Mouse (Mus musculus): ENCODE results near the gene Srcap. TPM values are rescaled to one million over a fixed set of nuclear protein-coding genes. Genes with fewer than 3 reads are reported as not detected.

The Srcap gene
- polyA plus RNA-seq, 1 experiment: 44.1 TPM

GRCm38 (mm10) chr7:127587196-127587595 is 75.4 kb downstream of the Srcap start:
- DNase-seq (ENCODE audit: low read depth): no peak
- TF ChIP-seq CTCF (IDR thresholded peaks at IDR 0.05; ENCODE audit: borderline replicate concordance, extremely low read depth, insufficient read depth, insufficient read length): no peak
- TF ChIP-seq POLR2A (IDR thresholded peaks at IDR 0.05; ENCODE audit: borderline replicate concordance, extremely low read depth, insufficient read depth, insufficient read length, poor library complexity, severe bottlenecking): no peak

DNA sequence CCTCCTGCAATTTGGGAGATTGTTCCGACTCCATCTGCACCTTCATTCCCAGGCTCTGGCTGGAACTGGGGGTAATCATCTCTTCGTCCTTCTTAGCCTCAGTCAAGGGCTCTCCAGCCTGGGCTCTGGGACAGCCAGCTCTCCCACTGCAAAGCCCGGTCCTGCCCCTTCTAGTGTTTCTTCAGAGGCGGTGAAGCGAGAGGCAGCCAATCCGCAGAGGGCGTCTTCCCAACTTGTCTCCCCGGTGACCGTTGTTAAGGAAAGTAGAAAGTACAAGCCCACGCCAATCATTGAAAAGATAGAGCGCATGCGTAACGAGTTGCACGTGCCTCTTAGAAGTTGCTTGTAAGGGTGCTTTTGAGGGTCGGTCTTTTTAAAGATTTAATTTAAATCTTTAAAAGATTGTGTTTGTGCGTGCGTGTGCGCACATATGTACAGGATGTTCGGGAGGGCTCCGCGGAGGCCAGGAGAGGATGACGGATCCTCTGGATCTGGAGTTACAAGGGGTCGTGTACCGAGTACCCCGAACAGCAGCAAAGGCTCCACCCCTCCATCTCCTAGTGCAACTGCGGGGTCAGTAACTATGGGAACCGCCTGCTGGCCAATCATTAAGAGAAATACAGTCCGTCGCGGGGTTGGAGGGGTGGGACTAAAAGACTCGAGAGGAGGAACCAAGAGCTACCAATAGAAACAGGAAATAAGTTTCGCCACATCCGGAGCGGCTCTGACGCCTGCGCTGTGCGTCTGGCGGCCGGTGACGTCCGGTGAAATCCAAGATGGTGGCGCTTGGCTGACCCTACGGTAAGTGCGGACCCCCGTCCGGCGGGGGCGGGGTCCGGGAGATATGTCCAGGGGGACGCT is 76.5 kb downstream of the Srcap start, which contains the start of the genes Ccdc189 and Rnf40:
Gene Ccdc189, minus strand, starts transcription at position 585 of the 861 bp plus-strand sequence.
Gene Rnf40, plus strand, starts transcription at position 757 of the 861 bp plus-strand sequence.
- peak; percentile 99 for DNase-seq (ENCODE audit: low read depth)

DNA sequence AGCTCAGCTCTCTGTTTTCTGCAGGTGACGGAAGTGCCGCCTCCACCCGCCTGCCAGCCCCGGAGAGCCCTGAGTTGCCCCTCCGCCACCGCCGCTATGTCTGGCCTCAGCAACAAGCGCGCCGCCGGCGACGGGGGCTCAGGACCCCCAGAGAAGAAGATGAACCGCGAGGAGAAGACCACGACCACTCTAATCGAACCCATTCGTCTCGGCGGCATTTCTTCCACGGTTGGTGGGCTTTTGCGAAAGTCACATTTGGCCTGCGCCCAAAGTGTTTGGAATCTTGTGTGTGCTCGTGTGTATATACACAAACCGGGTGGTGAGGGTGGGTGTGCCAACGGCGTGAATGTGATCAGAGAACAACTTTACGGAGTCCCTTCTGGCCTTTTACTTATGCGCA is 77.1 kb downstream of the Srcap start:
- TF ChIP-seq POLR2A (IDR thresholded peaks at IDR 0.05; ENCODE audit: borderline replicate concordance, extremely low read depth, insufficient read depth, insufficient read length, poor library complexity, severe bottlenecking): no peak

More for the DNA sequence above, 76.5 kb downstream of the Srcap start, which contains the start of the genes Ccdc189 and Rnf40:
- TF ChIP-seq POLR2A (IDR thresholded peaks at IDR 0.05; ENCODE audit: borderline replicate concordance, extremely low read depth, insufficient read depth, insufficient read length, poor library complexity, severe bottlenecking) (no peak), CTCF (IDR thresholded peaks at IDR 0.05; ENCODE audit: borderline replicate concordance, extremely low read depth, insufficient read depth, insufficient read length) (no peak)

GRCm38 (mm10) chr7:127589637-127590036 is 77.9 kb downstream of the Srcap start:
- TF ChIP-seq CTCF (IDR thresholded peaks at IDR 0.05; ENCODE audit: borderline replicate concordance, extremely low read depth, insufficient read depth, insufficient read length) (no peak), POLR2A (IDR thresholded peaks at IDR 0.05; ENCODE audit: borderline replicate concordance, extremely low read depth, insufficient read depth, insufficient read length, poor library complexity, severe bottlenecking) (no peak)
- no peak for DNase-seq (ENCODE audit: low read depth)

More for the DNA sequence above, 77.1 kb downstream of the Srcap start:
- DNase-seq (ENCODE audit: low read depth): peak; percentile 3

GRCm38 (mm10) chr7:127591108-127591507 is 79.3 kb downstream of the Srcap start:
- TF ChIP-seq POLR2A (IDR thresholded peaks at IDR 0.05; ENCODE audit: borderline replicate concordance, extremely low read depth, insufficient read depth, insufficient read length, poor library complexity, severe bottlenecking): no peak
- no peak for TF ChIP-seq CTCF (IDR thresholded peaks at IDR 0.05; ENCODE audit: borderline replicate concordance, extremely low read depth, insufficient read depth, insufficient read length)
- no peak for DNase-seq (ENCODE audit: low read depth)

GRCm38 (mm10) chr7:127592575-127592974 is 80.8 kb downstream of the Srcap start:
- DNase-seq (ENCODE audit: low read depth): no peak
- TF ChIP-seq POLR2A (IDR thresholded peaks at IDR 0.05; ENCODE audit: borderline replicate concordance, extremely low read depth, insufficient read depth, insufficient read length, poor library complexity, severe bottlenecking): no peak
- TF ChIP-seq CTCF (IDR thresholded peaks at IDR 0.05; ENCODE audit: borderline replicate concordance, extremely low read depth, insufficient read depth, insufficient read length): no peak

DNA sequence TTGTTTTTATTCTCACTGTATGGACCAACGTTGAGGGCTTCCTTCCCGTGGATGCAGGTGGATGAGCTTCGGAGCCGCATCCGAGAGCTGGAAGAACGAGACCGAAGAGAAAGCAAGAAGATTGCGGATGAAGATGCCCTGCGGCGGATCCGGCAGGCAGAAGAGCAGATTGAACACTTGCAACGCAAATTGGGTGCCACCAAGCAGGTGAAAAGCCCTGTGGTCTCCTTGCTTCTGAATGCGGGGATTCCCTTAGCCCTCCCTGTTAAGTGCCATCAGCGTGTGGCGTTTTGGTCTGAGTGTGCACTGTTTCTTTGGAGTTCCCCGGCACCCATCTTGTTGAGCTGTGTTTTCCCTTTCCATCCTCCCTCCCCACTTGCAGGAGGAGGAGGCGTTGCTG is 85.0 kb downstream of the Srcap start:
- TF ChIP-seq CTCF (IDR thresholded peaks at IDR 0.05; ENCODE audit: borderline replicate concordance, extremely low read depth, insufficient read depth, insufficient read length) (no peak), POLR2A (IDR thresholded peaks at IDR 0.05; ENCODE audit: borderline replicate concordance, extremely low read depth, insufficient read depth, insufficient read length, poor library complexity, severe bottlenecking) (no peak)
- DNase-seq (ENCODE audit: low read depth): no peak

DNA sequence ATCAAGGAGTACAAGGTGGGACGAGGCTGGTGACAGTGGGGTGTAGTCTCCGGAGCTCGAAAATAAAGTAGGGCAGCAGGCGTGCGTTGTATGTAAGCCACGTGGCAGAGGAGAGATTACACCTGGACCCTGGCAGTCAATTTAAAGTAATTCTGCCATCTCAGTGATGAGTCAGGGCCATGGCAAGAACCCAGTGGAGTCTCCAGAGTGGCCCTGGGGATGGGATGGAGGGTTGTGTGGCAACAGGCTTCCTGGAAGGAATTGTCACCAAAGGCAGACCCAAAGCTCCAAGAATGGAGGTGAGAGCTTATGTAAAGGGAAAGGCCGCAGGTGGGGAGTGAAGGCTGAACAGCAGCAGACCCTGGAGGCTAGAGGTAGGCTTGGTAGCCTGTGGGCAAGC is 88.8 kb downstream of the Srcap start:
- no peak for DNase-seq (ENCODE audit: low read depth)
- TF ChIP-seq CTCF (IDR thresholded peaks at IDR 0.05; ENCODE audit: borderline replicate concordance, extremely low read depth, insufficient read depth, insufficient read length): no peak
- no peak for TF ChIP-seq POLR2A (IDR thresholded peaks at IDR 0.05; ENCODE audit: borderline replicate concordance, extremely low read depth, insufficient read depth, insufficient read length, poor library complexity, severe bottlenecking)

GRCm38 (mm10) chr7:127601735-127602134 is 90.0 kb downstream of the Srcap start:
- DNase-seq (ENCODE audit: low read depth): no peak
- TF ChIP-seq CTCF (IDR thresholded peaks at IDR 0.05; ENCODE audit: borderline replicate concordance, extremely low read depth, insufficient read depth, insufficient read length) (no peak), POLR2A (IDR thresholded peaks at IDR 0.05; ENCODE audit: borderline replicate concordance, extremely low read depth, insufficient read depth, insufficient read length, poor library complexity, severe bottlenecking) (no peak)

DNA sequence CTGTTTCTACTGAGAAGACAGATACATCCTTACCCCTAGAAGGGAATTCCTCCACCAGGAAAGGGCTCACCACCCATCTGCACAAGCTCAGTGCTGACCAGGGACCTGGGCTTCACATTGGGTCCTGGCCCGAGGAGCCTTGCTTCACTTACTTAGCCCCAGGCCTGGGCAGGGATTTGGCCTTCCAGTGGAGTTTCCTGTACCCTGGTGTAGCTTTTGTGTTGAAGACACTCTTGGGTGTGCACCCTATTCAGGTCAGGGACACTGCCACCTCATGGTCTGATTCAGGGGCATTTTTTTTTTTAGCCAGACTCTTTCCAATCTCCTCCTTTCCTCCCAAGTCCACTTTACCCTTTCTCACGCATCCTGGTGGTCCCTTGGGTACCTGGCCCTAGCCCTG is 91.1 kb downstream of the Srcap start:
- TF ChIP-seq CTCF (IDR thresholded peaks at IDR 0.05; ENCODE audit: borderline replicate concordance, extremely low read depth, insufficient read depth, insufficient read length) (no peak), POLR2A (IDR thresholded peaks at IDR 0.05; ENCODE audit: borderline replicate concordance, extremely low read depth, insufficient read depth, insufficient read length, poor library complexity, severe bottlenecking) (no peak)
- DNase-seq (ENCODE audit: low read depth): no peak

- no peak for DNase-seq (ENCODE audit: low read depth)
- no peak for TF ChIP-seq CTCF (IDR thresholded peaks at IDR 0.05; ENCODE audit: borderline replicate concordance, extremely low read depth, insufficient read depth, insufficient read length)
- TF ChIP-seq POLR2A (IDR thresholded peaks at IDR 0.05; ENCODE audit: borderline replicate concordance, extremely low read depth, insufficient read depth, insufficient read length, poor library complexity, severe bottlenecking): no peak
Observed at GRCm38 (mm10) chr7:127604256-127604655, 92.5 kb downstream of the Srcap start.

- no peak for DNase-seq (ENCODE audit: low read depth)
- TF ChIP-seq CTCF (IDR thresholded peaks at IDR 0.05; ENCODE audit: borderline replicate concordance, extremely low read depth, insufficient read depth, insufficient read length) (no peak), POLR2A (IDR thresholded peaks at IDR 0.05; ENCODE audit: borderline replicate concordance, extremely low read depth, insufficient read depth, insufficient read length, poor library complexity, severe bottlenecking) (no peak)
Observed at GRCm38 (mm10) chr7:127607150-127607549, 95.4 kb downstream of the Srcap start.

Other genes starting within 250 kb of the Srcap start
- 21.5 and 28.6 TPM in 2 replicates for gene Sephs2, start 237.9 kb upstream of the Srcap start, polyA plus RNA-seq (2012; rRNA removed)
- 0.47 and 0.49 TPM in 2 replicates for gene Itgal, start 215.7 kb upstream of the Srcap start, polyA plus RNA-seq (2012; rRNA removed)
- 44.6 and 50.5 TPM in 2 replicates for gene Zfp768, start 166.4 kb upstream of the Srcap start, polyA plus RNA-seq (2012; rRNA removed)
- 7.6 and 7.8 TPM in 2 replicates for gene Zfp747, start 135.9 kb upstream of the Srcap start, polyA plus RNA-seq (2012; rRNA removed)
- gene 9130019O22Rik, start 124.8 kb upstream of the Srcap start, polyA plus RNA-seq (2012; rRNA removed): 4.5 and 4.9 TPM in 2 replicates
- 8.9 and 11.0 TPM in 2 replicates for gene E430018J23Rik, start 118.4 kb upstream of the Srcap start, polyA plus RNA-seq (2012; rRNA removed)
- 4.4 and 5.5 TPM in 2 replicates for gene Zfp764, start 105.2 kb upstream of the Srcap start, polyA plus RNA-seq (2012; rRNA removed)
- 21.0 and 28.2 TPM in 2 replicates for gene Zfp688, start 89.9 kb upstream of the Srcap start, polyA plus RNA-seq (2012; rRNA removed)
- gene Zfp689, start 62.8 kb upstream of the Srcap start, polyA plus RNA-seq (2012; rRNA removed): 14.0 and 14.5 TPM in 2 replicates
- gene Prr14, start 52.4 kb upstream of the Srcap start, polyA plus RNA-seq (2012; rRNA removed): 73.5 and 104 TPM in 2 replicates
- 20.6 and 47.0 TPM in 2 replicates for gene Fbrs, start 32.8 kb upstream of the Srcap start, polyA plus RNA-seq (2012; rRNA removed)
- 15.5 and 19.2 TPM in 2 replicates for gene Gm42715, start 7.6 kb downstream of the Srcap start, polyA plus RNA-seq (2012; rRNA removed)
- 2.0 and 3.2 TPM in 2 replicates for gene Tmem265, start 49.4 kb downstream of the Srcap start, polyA plus RNA-seq (2012; rRNA removed)
- 108 and 126 TPM in 2 replicates for gene Phkg2, start 61.4 kb downstream of the Srcap start, polyA plus RNA-seq (2012; rRNA removed)
- 11.9 and 16.0 TPM in 2 replicates for gene Ccdc189, start 76.6 kb downstream of the Srcap start, polyA plus RNA-seq (2012; rRNA removed)
- gene Rnf40, start 76.8 kb downstream of the Srcap start, polyA plus RNA-seq (2012; rRNA removed): 50.4 and 56.0 TPM in 2 replicates
- 38.7 and 44.4 TPM in 2 replicates for gene Zfp629, start 103.8 kb downstream of the Srcap start, polyA plus RNA-seq (2012; rRNA removed)
- 51.0 and 78.6 TPM in 2 replicates for gene Bcl7c, start 196.9 kb downstream of the Srcap start, polyA plus RNA-seq (2012; rRNA removed)
- 8.0 and 12.2 TPM in 2 replicates for gene Ctf1, start 200.8 kb downstream of the Srcap start, polyA plus RNA-seq (2012; rRNA removed)
- not detected in 2 replicates for gene Ctf2, start 220.2 kb downstream of the Srcap start, polyA plus RNA-seq (2012; rRNA removed)
- 138 and 171 TPM in 2 replicates for gene Fbxl19, start 232.6 kb downstream of the Srcap start, polyA plus RNA-seq (2012; rRNA removed)

Data from brain, embryonic 14.5 days (tissue).